25 mouse cellular contexts compared by ENCODE assay signal in the genomic region with DNA sequence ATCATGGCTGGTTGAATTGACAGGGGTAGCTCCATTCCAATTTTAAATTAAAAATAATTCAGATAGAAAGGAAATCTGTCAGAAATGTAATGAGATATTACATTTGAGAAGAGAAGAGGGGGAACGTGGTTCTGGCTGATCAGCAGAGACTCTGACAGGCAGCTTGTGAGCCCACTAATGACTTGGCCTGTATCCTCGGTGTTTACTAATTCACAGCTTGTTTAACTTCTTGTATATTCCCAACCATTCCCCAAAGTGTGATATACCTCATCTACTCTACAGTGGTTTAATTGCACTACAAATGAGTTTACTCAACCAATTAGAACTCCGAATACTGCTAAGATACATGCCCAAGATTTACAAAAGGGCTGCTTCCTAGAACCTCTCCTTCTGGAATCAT.
"Had no signal": no experiment of that assay in that cellular context is flagged by ENCODE, and none has a peak within 500 bp of the region (broad histone marks: within the 10 kb centered on the region; RNA-seq: fewer than 3 reads in every experiment).

No protein-coding gene starts in this region.

- H3K4me1 ChIP-seq: heart, embryonic 13.5 days; heart, embryonic 15.5 days; hindbrain, embryonic 15.5 days; limb, embryonic 15.5 days had no signal

- H3K27me3 ChIP-seq: heart, embryonic 13.5 days; heart, embryonic 15.5 days; hindbrain, embryonic 13.5 days; hindbrain, embryonic 15.5 days; limb, embryonic 13.5 days; limb, embryonic 15.5 days; liver, embryonic 12.5 days had no signal

- H3K27ac ChIP-seq: heart, embryonic 13.5 days; heart, embryonic 15.5 days; hindbrain, embryonic 13.5 days; hindbrain, embryonic 15.5 days; hindbrain, postnatal 0 days; layer of hippocampus, adult 2 months; limb, embryonic 13.5 days; limb, embryonic 15.5 days; liver, embryonic 12.5 days; liver, embryonic 14.5 days had no signal

- H3K9ac ChIP-seq: heart, embryonic 13.5 days; heart, embryonic 15.5 days; hindbrain, embryonic 13.5 days; hindbrain, embryonic 15.5 days; limb, embryonic 13.5 days; limb, embryonic 15.5 days; liver, embryonic 12.5 days; liver, embryonic 14.5 days had no signal

- H3K4me3 ChIP-seq: heart, embryonic 13.5 days; heart, embryonic 15.5 days; hindbrain, embryonic 13.5 days; hindbrain, embryonic 15.5 days; layer of hippocampus, adult 2 months; limb, embryonic 13.5 days; limb, embryonic 15.5 days; liver, embryonic 12.5 days had no signal

- H3K9me3 ChIP-seq: heart, embryonic 13.5 days; heart, embryonic 15.5 days; hindbrain, embryonic 13.5 days; hindbrain, embryonic 15.5 days; limb, embryonic 13.5 days; limb, embryonic 15.5 days; liver, embryonic 12.5 days had no signal

- H3K4me2 ChIP-seq: heart, embryonic 11.5 days; heart, embryonic 13.5 days; heart, embryonic 15.5 days; hindbrain, embryonic 13.5 days; hindbrain, embryonic 15.5 days; limb, embryonic 13.5 days; limb, embryonic 15.5 days; liver, embryonic 12.5 days had no signal

- H3K36me3 ChIP-seq: hindbrain, embryonic 15.5 days had no signal

- DNase-seq: gastrocnemius, postnatal 14 days; gastrocnemius, postnatal 36 days; heart, adult 18-20 months; heart, postnatal 14 days; heart, postnatal 36 days; kidney, adult 11 months; kidney, adult 2 months; kidney, adult 9 months; kidney, postnatal 10 days; kidney, postnatal 25 days; kidney, postnatal 4 days; layer of hippocampus, postnatal 36 days; left cerebral cortex, postnatal 4 days had no signal

- ATAC-seq: hindbrain, postnatal 0 days; intestine, embryonic 16.5 days had no signal
